Mouse (Mus musculus): Measurements from ENCODE around the gene Mrpl58. TPM values are rescaled to one million over a fixed set of nuclear protein-coding genes. Genes with fewer than 3 reads are reported as not detected.

The Mrpl58 gene
- polyA plus RNA-seq, 1 experiment from 2014 or later = 194 TPM

DNA sequence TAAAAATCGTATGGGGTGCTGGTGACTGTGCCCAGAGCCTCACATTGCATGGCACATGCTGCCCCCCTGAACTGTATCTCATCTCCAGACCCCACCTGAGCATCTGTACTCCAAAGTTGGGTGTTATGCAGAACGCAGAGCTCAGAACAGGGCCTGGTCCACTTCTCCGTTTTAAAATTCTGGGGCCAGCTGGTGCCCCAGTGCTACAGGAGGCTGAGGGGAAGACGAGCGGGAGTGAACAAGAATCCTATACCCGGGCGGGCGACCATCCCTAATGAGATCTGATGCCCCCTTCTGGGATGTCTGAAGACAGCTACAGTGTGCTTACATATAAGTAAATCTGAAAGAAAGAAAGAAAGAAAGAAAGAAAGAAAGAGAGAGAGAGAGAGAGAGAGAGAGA lies 57.4 kb downstream of the Mrpl58 start:
- no peaks in the 10 kb centered on the region for H3K27me3 ChIP-seq (replicated peaks; ENCODE audit: control insufficient read depth, insufficient read depth, low read length)
- no peaks in the 10 kb centered on the region for H3K9me3 ChIP-seq (ENCODE audit: control insufficient read depth, low read length)
- no peak overlapping the region for H3K4me2 ChIP-seq (ENCODE audit: low read depth, low read length)
- H3K9ac ChIP-seq (ENCODE audit: low read depth, low read length) = no peak overlapping the region
- no peaks in the 10 kb centered on the region for H3K36me3 ChIP-seq (ENCODE audit: control insufficient read depth, insufficient read depth, low read length)
- no peak overlapping the region for H3K4me3 ChIP-seq (ENCODE audit: low read length)
- H3K27ac ChIP-seq (ENCODE audit: low read length) = no peak overlapping the region
- H3K4me1 ChIP-seq (ENCODE audit: control insufficient read depth, insufficient read depth, low read length) = peaks cover 28% of the 10 kb centered on the region
- WGBS = 36% methylated on average over 8 of the region's 8 CpGs
- no peak for ATAC-seq

- H3K36me3 ChIP-seq (ENCODE audit: control insufficient read depth, insufficient read depth, low read length) = no peaks in the 10 kb centered on the region
- ATAC-seq = no peak
- no peak overlapping the region for H3K4me2 ChIP-seq (ENCODE audit: low read depth, low read length)
- no peak overlapping the region for H3K4me3 ChIP-seq (ENCODE audit: low read length)
- no peaks in the 10 kb centered on the region for H3K27me3 ChIP-seq (replicated peaks; ENCODE audit: control insufficient read depth, insufficient read depth, low read length)
- no peak overlapping the region for H3K27ac ChIP-seq (ENCODE audit: low read length)
- H3K9ac ChIP-seq (ENCODE audit: low read depth, low read length) = 0 out of 2 replicates have a peak overlapping the region, but pooled peaks have one; percentile 19
- H3K9me3 ChIP-seq (ENCODE audit: control insufficient read depth, low read length) = no peaks in the 10 kb centered on the region
- 66% methylated on average over 5 of the region's 5 CpGs for WGBS
- H3K4me1 ChIP-seq (ENCODE audit: control insufficient read depth, insufficient read depth, low read length) = peaks cover 26% of the 10 kb centered on the region
Observed at GRCm38 (mm10) chr11:115461846-115462242, 58.3 kb downstream of the Mrpl58 start.

Small RNAs within 50 kb of the gene (microRNA-seq; reads per million reads assigned to microRNA genes)
- not detected for gene Mir3968

Other genes with a start within 250 kb of the Mrpl58 start
- gene Slc9a3r1, start 240.4 kb upstream of the Mrpl58 start, polyA plus RNA-seq (2015; fragmentation: Nextera tagmentation; extraction: Ambion mirVana) = 380 and 424 TPM in 2 replicates
- gene Tmem104, start 216.3 kb upstream of the Mrpl58 start, polyA plus RNA-seq (2015; fragmentation: Nextera tagmentation; extraction: Ambion mirVana) = 11.6 and 13.2 TPM in 2 replicates
- gene Nat9, start 215.9 kb upstream of the Mrpl58 start, polyA plus RNA-seq (2015; fragmentation: Nextera tagmentation; extraction: Ambion mirVana) = 24.9 and 26.5 TPM in 2 replicates
- gene Grin2c, start 136.5 kb upstream of the Mrpl58 start, polyA plus RNA-seq (2015; fragmentation: Nextera tagmentation; extraction: Ambion mirVana) = 0.06 TPM in 1 of 2 replicates, not detected in the other
- gene Fdxr, start 126.7 kb upstream of the Mrpl58 start, polyA plus RNA-seq (2015; fragmentation: Nextera tagmentation; extraction: Ambion mirVana) = 21.7 and 22.9 TPM in 2 replicates
- 1.2 and 1.5 TPM in 2 replicates for gene Fads6, start 106.1 kb upstream of the Mrpl58 start, polyA plus RNA-seq (2015; fragmentation: Nextera tagmentation; extraction: Ambion mirVana)
- gene Otop2, start 96.6 kb upstream of the Mrpl58 start, polyA plus RNA-seq (2015; fragmentation: Nextera tagmentation; extraction: Ambion mirVana) = 0.11 TPM in 1 of 2 replicates, not detected in the other
- 0.06 and 0.11 TPM in 2 replicates for gene Ush1g, start 81.7 kb upstream of the Mrpl58 start, polyA plus RNA-seq (2015; fragmentation: Nextera tagmentation; extraction: Ambion mirVana)
- 1.5 and 2.1 TPM in 2 replicates for gene Otop3, start 69.0 kb upstream of the Mrpl58 start, polyA plus RNA-seq (2015; fragmentation: Nextera tagmentation; extraction: Ambion mirVana)
- gene Hid1, start 36.0 kb upstream of the Mrpl58 start, polyA plus RNA-seq (2015; fragmentation: Nextera tagmentation; extraction: Ambion mirVana) = 20.5 and 22.0 TPM in 2 replicates
- gene Cdr2l, start 21.8 kb upstream of the Mrpl58 start, polyA plus RNA-seq (2015; fragmentation: Nextera tagmentation; extraction: Ambion mirVana) = 4.6 and 5.1 TPM in 2 replicates
- gene Atp5h, start 16.2 kb downstream of the Mrpl58 start, polyA plus RNA-seq (2015; fragmentation: Nextera tagmentation; extraction: Ambion mirVana) = 985 and 1,025 TPM in 2 replicates
- 2.8 and 3.5 TPM in 2 replicates for gene Kctd2, start 16.4 kb downstream of the Mrpl58 start, polyA plus RNA-seq (2015; fragmentation: Nextera tagmentation; extraction: Ambion mirVana)
- 1.1 and 1.4 TPM in 2 replicates for gene Trim80, start 36.8 kb downstream of the Mrpl58 start, polyA plus RNA-seq (2015; fragmentation: Nextera tagmentation; extraction: Ambion mirVana)
- gene Slc16a5, start 58.7 kb downstream of the Mrpl58 start, polyA plus RNA-seq (2015; fragmentation: Nextera tagmentation; extraction: Ambion mirVana) = 3.0 and 3.1 TPM in 2 replicates
- 8.0 and 9.2 TPM in 2 replicates for gene Armc7, start 71.9 kb downstream of the Mrpl58 start, polyA plus RNA-seq (2015; fragmentation: Nextera tagmentation; extraction: Ambion mirVana)
- gene Nt5c, start 88.1 kb downstream of the Mrpl58 start, polyA plus RNA-seq (2015; fragmentation: Nextera tagmentation; extraction: Ambion mirVana) = 166 and 174 TPM in 2 replicates
- gene Jpt1, start 110.6 kb downstream of the Mrpl58 start, polyA plus RNA-seq (2015; fragmentation: Nextera tagmentation; extraction: Ambion mirVana) = 454 and 496 TPM in 2 replicates
- gene Sumo2, start 132.5 kb downstream of the Mrpl58 start, polyA plus RNA-seq (2015; fragmentation: Nextera tagmentation; extraction: Ambion mirVana) = 581 and 669 TPM in 2 replicates
- 115 and 134 TPM in 2 replicates for gene Nup85, start 160.7 kb downstream of the Mrpl58 start, polyA plus RNA-seq (2015; fragmentation: Nextera tagmentation; extraction: Ambion mirVana)
- 90.0 and 103 TPM in 2 replicates for gene Mrps7, start 200.2 kb downstream of the Mrpl58 start, polyA plus RNA-seq (2015; fragmentation: Nextera tagmentation; extraction: Ambion mirVana)
- 16.8 and 18.8 TPM in 2 replicates for gene Gga3, start 200.3 kb downstream of the Mrpl58 start, polyA plus RNA-seq (2015; fragmentation: Nextera tagmentation; extraction: Ambion mirVana)
- gene Mif4gd, start 209.2 kb downstream of the Mrpl58 start, polyA plus RNA-seq (2015; fragmentation: Nextera tagmentation; extraction: Ambion mirVana) = 33.5 and 34.5 TPM in 2 replicates
- gene Slc25a19, start 224.5 kb downstream of the Mrpl58 start, polyA plus RNA-seq (2015; fragmentation: Nextera tagmentation; extraction: Ambion mirVana) = 30.3 and 31.3 TPM in 2 replicates

Measured in intestine, embryonic 16.5 days (tissue).